Comparison of ENCODE assay signal across 11 mouse cellular contexts in the genomic region with DNA sequence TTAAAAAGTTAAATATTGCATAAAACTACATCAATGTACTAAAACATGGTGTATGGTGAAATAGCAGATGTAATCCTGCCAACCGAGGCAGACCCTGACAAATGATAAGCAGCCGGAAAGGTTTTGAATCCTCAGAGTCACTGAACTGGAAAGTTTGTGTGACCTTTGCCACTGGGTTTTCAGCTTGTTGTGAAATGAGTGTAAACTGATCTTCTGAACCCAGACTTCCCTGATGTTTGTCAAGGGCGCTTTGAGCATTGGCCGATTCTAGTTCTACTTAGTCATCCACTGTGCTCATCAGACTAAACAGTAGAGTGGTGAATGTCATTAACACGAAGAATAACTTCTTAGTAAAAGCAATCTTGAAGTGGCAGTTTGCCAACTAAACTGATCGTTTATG.
DNase-seq lines count a peak whose midpoint lies in the region; ATAC-seq and TF ChIP-seq lines count a peak whose summit lies in the region.
"Had no signal": no experiment of that assay in that cellular context is flagged by ENCODE, and none has a peak within 500 bp of the region (broad histone marks: within the 10 kb centered on the region; RNA-seq: fewer than 3 reads in every experiment).

No protein-coding gene starts in this region.

- H3K4me3 ChIP-seq in neural tube, embryonic 15.5 days (replicated peaks) = no peak overlapping the region
- no peak overlapping the region for H3K4me3 ChIP-seq in liver, adult 2 months (ENCODE audit: insufficient read depth, low read depth, low read length)
- H3K4me3 ChIP-seq in midbrain, embryonic 16.5 days (ENCODE audit: low read depth, low read length) = no peak overlapping the region
- H3K4me3 ChIP-seq: forebrain, embryonic 10.5 days; limb, embryonic 12.5 days; neural tube, embryonic 13.5 days had no signal

- H3K27ac ChIP-seq in neural tube, embryonic 15.5 days (replicated peaks) = no peak overlapping the region
- H3K27ac ChIP-seq in liver, adult 2 months (replicated peaks; ENCODE audit: insufficient read depth, low read depth, low read length) = no peak overlapping the region
- H3K27ac ChIP-seq in midbrain, embryonic 16.5 days (ENCODE audit: low read length) = no peak overlapping the region
- H3K27ac ChIP-seq: forebrain, embryonic 10.5 days; limb, embryonic 12.5 days; neural tube, embryonic 13.5 days had no signal

- 67% methylated on average over 6 of the region's 6 CpGs for WGBS in neural tube, embryonic 15.5 days
- WGBS in liver, adult 2 months = 8% methylated on average over 6 of the region's 6 CpGs
- 54% methylated on average over 6 of the region's 6 CpGs for WGBS in midbrain, embryonic 16.5 days

- H3K36me3 ChIP-seq in neural tube, embryonic 15.5 days = no peaks in the 10 kb centered on the region
- no peaks in the 10 kb centered on the region for H3K36me3 ChIP-seq in liver, adult 2 months (ENCODE audit: control insufficient read depth, insufficient read depth, low read length)
- no peaks in the 10 kb centered on the region for H3K36me3 ChIP-seq in midbrain, embryonic 16.5 days (ENCODE audit: control insufficient read depth, insufficient read depth, low read length)
- H3K36me3 ChIP-seq: forebrain, embryonic 10.5 days; limb, embryonic 12.5 days; neural tube, embryonic 13.5 days had no signal

- ATAC-seq in neural tube, embryonic 15.5 days (ENCODE audit: low FRiP score) = no peak
- no peak for ATAC-seq in midbrain, embryonic 16.5 days

- no peaks in the 10 kb centered on the region for H3K9me3 ChIP-seq in neural tube, embryonic 15.5 days (replicated peaks)
- H3K9me3 ChIP-seq in midbrain, embryonic 16.5 days (replicated peaks; ENCODE audit: control insufficient read depth, low read length, poor library complexity, severe bottlenecking) = no peaks in the 10 kb centered on the region
- H3K9me3 ChIP-seq: forebrain, embryonic 10.5 days; limb, embryonic 12.5 days; neural tube, embryonic 13.5 days had no signal

- TF ChIP-seq POLR2A in liver, adult 2 months (IDR thresholded peaks at IDR 0.05; ENCODE audit: extremely low read depth, insufficient read depth, low read length) = no peak

- TF ChIP-seq CTCF in liver, adult 2 months (IDR thresholded peaks at IDR 0.05; ENCODE audit: low read depth, low read length) = no peak

- no peaks in the 10 kb centered on the region for H3K4me1 ChIP-seq in neural tube, embryonic 15.5 days
- peaks cover 2% of the 10 kb centered on the region for H3K4me1 ChIP-seq in liver, adult 2 months (ENCODE audit: control insufficient read depth, insufficient read depth, low read length)
- H3K4me1 ChIP-seq in midbrain, embryonic 16.5 days (ENCODE audit: control insufficient read depth, insufficient read depth, low read length) = no peaks in the 10 kb centered on the region
- H3K4me1 ChIP-seq: forebrain, embryonic 10.5 days; limb, embryonic 12.5 days; neural tube, embryonic 13.5 days had no signal

- peak; percentile 20 for DNase-seq in neural tube, embryonic 10.5 days (ENCODE audit: extremely low spot score, low spot score)
- DNase-seq in embryo, embryonic 11 days = peak; percentile 44
- peak; percentile 100 for DNase-seq in liver, adult 2 months (ENCODE audit: extremely low read depth, low read depth, low spot score)
- no peak for DNase-seq in spleen, postnatal 36 days (ENCODE audit: low spot score in 2 of 2)
- no peak for DNase-seq in ovary, postnatal 36 days (ENCODE audit: low spot score)
- DNase-seq: cerebellum, adult 9-10 months had no signal

- no peak overlapping the region for H3K4me2 ChIP-seq in neural tube, embryonic 15.5 days
- H3K4me2 ChIP-seq in midbrain, embryonic 16.5 days (ENCODE audit: low read length) = no peak overlapping the region
- H3K4me2 ChIP-seq: limb, embryonic 12.5 days; neural tube, embryonic 13.5 days had no signal

- no peaks in the 10 kb centered on the region for H3K79me2 ChIP-seq in liver, adult 2 months (ENCODE audit: control insufficient read depth, insufficient read depth, low read length)

- no peak overlapping the region for H3K9ac ChIP-seq in neural tube, embryonic 15.5 days (replicated peaks)
- no peak overlapping the region for H3K9ac ChIP-seq in liver, adult 2 months (ENCODE audit: low read depth, low read length)
- no peak overlapping the region for H3K9ac ChIP-seq in midbrain, embryonic 16.5 days (ENCODE audit: low read depth, low read length)
- H3K9ac ChIP-seq: limb, embryonic 12.5 days; neural tube, embryonic 13.5 days had no signal

- H3K27me3 ChIP-seq in neural tube, embryonic 15.5 days (replicated peaks) = no peaks in the 10 kb centered on the region
- H3K27me3 ChIP-seq in liver, adult 2 months (ENCODE audit: control insufficient read depth, insufficient read depth, low read length) = no peaks in the 10 kb centered on the region
- no peaks in the 10 kb centered on the region for H3K27me3 ChIP-seq in midbrain, embryonic 16.5 days (ENCODE audit: control insufficient read depth, insufficient read depth, low read depth, low read length)
- H3K27me3 ChIP-seq: limb, embryonic 12.5 days; neural tube, embryonic 13.5 days had no signal

Comparison
In these comparisons a context has a peak if more than half of its experiments do, and no peak if none do; other contexts are left out.
1. DNase-seq: peak in neural tube, embryonic 10.5 days (single experiment), embryo, embryonic 11 days (single experiment) and liver, adult 2 months (single experiment); none in spleen, postnatal 36 days (0 of 2) and ovary, postnatal 36 days (single experiment).